Mouse (Mus musculus) lung, embryonic 15.5 days (tissue): Measurements from ENCODE around the gene Zfp967. TPM values are rescaled to one million over a fixed set of nuclear protein-coding genes. Genes with fewer than 3 reads are reported as not detected.
"Not testable (repeated sequence)": the region's sequence is repeated elsewhere in the genome, so short reads cannot be mapped to it uniquely, and the experiment has no call there.

Source experiments
- ATAC-seq: fragments of 200-750 bp; cut with Nextera tagmentation; 2 replicates; pipeline ENCODE4 v1.8.0; 2017; ENCODE audit warnings: moderate number of reproducible peaks, borderline replicate concordance; ENCODE audit not compliant: low FRiP score, low TSS enrichment; ENCODE audit errors: extremely low read depth
- H3K27ac ChIP-seq: fragments of 300-500 bp; sonication (generic); 2 replicates; pipeline ENCODE4 v1.5.1; 2015; ENCODE audit warnings: moderate library complexity, mild to moderate bottlenecking, inconsistent platforms
- H3K27me3 ChIP-seq: fragments of 300-500 bp; sonication (generic); 2 replicates; pipeline ENCODE4 v1.6.1; 2015; ENCODE audit warnings: inconsistent platforms
- H3K36me3 ChIP-seq: fragments of 300-500 bp; sonication (generic); 2 replicates; pipeline ENCODE4 v1.6.1; 2015; ENCODE audit warnings: inconsistent platforms
- H3K4me1 ChIP-seq: fragments of 300-500 bp; sonication (generic); 2 replicates; pipeline ENCODE4 v1.6.1; 2015; ENCODE audit warnings: inconsistent platforms
- H3K4me2 ChIP-seq: fragments of 300-500 bp; sonication (generic); 2 replicates; pipeline ENCODE4 v1.6.1; 2015; ENCODE audit warnings: inconsistent platforms, mild to moderate bottlenecking, moderate library complexity
- H3K4me3 ChIP-seq: fragments of 300-500 bp; sonication (generic); 2 replicates; pipeline ENCODE4 v1.5.1; 2015; ENCODE audit warnings: mild to moderate bottlenecking, inconsistent platforms
- H3K9ac ChIP-seq: fragments of 300-500 bp; sonication (generic); 2 replicates; pipeline ENCODE4 v1.6.1; 2015; ENCODE audit warnings: inconsistent platforms
- H3K9me3 ChIP-seq: fragments of 300-500 bp; sonication (generic); 2 replicates; pipeline ENCODE4 v1.6.1; 2016; ENCODE audit warnings: inconsistent platforms
- WGBS: fragments of 180-500 bp; shearing (Covaris S2); methylation state at CpG from one replicate; pipeline ENCODE4 v1.1.7; 2015; 5-methylcytosine and 5-hydroxymethylcytosine counted together
- polyA plus RNA-seq: library from polyadenylated mRNA; unstranded; fragments of >200 nt; fragmentation: Nextera tagmentation; extraction: Ambion mirVana; gene quantifications from 2 replicates; pipeline ENCODE4 v1.2.1, GENCODE M21; 2015

Zfp967 gene
- not detected in 2 replicates for polyA plus RNA-seq

DNA sequence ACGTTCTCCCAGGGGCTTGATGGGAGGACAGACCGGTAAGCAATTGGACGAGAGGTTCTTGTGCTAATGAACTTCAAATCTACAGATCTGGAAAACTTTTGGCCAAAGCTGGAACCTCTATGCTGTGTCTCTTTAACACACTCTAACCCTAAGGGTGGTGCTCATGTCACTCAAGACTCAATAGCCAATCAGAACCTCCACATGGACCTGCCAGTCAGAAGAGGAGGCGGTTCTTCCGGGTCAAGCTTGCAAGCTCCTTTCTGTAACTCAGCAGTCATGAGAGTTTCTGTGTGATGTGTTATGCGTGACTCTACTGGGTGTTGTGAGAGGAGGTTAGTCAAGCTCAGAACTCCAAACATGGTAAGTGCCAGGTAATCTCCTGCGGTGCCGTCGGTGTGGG is at the start of gene Zfp967:
Zfp967 (plus strand) TSS at position 301 of the 400 bp plus-strand sequence.
- not testable (repeated sequence) for H3K4me2 ChIP-seq, H3K36me3 ChIP-seq

DNA sequence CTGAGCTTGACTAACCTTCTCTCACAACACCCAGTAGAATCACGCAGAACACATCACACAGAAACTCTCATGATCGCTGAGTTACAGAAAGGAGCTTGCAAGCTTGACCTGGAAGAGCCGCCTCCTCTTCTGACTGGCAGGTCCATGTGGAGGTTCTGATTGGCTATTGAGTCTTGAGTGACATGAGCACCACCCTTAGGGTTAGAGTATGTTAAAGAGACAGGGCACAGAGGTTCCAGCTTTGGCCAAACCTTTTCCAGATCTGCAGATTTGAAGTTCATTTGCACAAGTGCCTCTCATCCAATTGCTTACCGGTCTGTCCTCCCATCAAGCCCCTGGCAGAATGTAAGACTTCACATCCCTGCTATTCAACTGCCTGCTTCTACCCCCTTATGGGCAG is 34.2 kb upstream of the Zfp967 start, which contains the start of gene Gm14434:
Gm14434 (minus strand) TSS at position 101 of the 400 bp plus-strand sequence.
- not testable (repeated sequence) for H3K4me2 ChIP-seq, H3K27ac ChIP-seq, H3K4me1 ChIP-seq, H3K36me3 ChIP-seq, H3K9ac ChIP-seq, H3K9me3 ChIP-seq, H3K4me3 ChIP-seq, H3K27me3 ChIP-seq, ATAC-seq
- WGBS, result no CpG with 5 or more reads among the region's 4 CpGs

More for the DNA sequence above, at the start of gene Zfp967:
- not testable (repeated sequence) for ATAC-seq, H3K27ac ChIP-seq, H3K9ac ChIP-seq, H3K4me3 ChIP-seq, H3K9me3 ChIP-seq, H3K4me1 ChIP-seq, H3K27me3 ChIP-seq
- no CpG with 5 or more reads among the region's 9 CpGs for WGBS

Other genes starting within 250 kb of the Zfp967 start
- not detected in 2 replicates for gene Gm11009, start 201.6 kb upstream of the Zfp967 start, polyA plus RNA-seq
- 13.6 and 15.1 TPM in 2 replicates for gene Gm14435, start 97.5 kb upstream of the Zfp967 start, polyA plus RNA-seq
- 9.1 TPM in 1 of 2 replicates, not detected in the other for gene Gm14434, start 34.3 kb upstream of the Zfp967 start, polyA plus RNA-seq
- gene Gm14308, start 115.3 kb downstream of the Zfp967 start, polyA plus RNA-seq, result 16.8 and 25.5 TPM in 2 replicates
- gene Zfp973, start 149.5 kb downstream of the Zfp967 start, polyA plus RNA-seq, result 8.7 and 9.7 TPM in 2 replicates
- gene Gm14305, start 187.3 kb downstream of the Zfp967 start, polyA plus RNA-seq, result 31.6 and 33.3 TPM in 2 replicates